Mouse (Mus musculus): ENCODE data around the gene Tmem135. TPM values are rescaled to one million over a fixed set of nuclear protein-coding genes. Genes with fewer than 3 reads are reported as not detected.

The Tmem135 gene
- polyA plus RNA-seq, 1 experiment: 13.1 TPM

DNA sequence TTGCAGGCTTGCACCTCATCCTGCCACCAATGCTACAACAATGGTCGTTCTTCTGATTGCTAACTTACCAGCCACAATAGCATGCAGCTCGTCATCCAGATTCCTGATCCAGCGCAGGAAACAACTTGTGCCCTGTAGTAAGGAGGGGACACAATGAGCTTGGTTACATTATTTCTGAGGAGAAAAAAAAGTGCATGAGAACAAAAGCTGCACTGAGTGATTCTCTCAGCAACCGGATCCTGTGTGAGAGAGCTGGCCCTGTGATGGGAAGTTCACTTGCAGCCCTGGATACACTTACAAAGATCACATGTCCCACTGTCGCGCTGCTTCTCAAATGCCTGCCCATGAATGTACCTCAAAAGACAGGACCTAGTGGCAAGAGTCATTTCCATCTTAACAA lies 252.7 kb downstream of the Tmem135 start:
- no peak overlapping the region for H3ac ChIP-seq (ENCODE audit: control insufficient read depth, insufficient read length)
- H3K27me3 ChIP-seq (ENCODE audit: control insufficient read depth, insufficient read depth, insufficient read length): no peaks in the 10 kb centered on the region
- TF ChIP-seq SRF (IDR thresholded peaks at IDR 0.05; ENCODE audit: control insufficient read depth, insufficient read length, low read depth) (no peak), CEBPB (IDR thresholded peaks at IDR 0.05; ENCODE audit: insufficient read depth, poor library complexity, severe bottlenecking) (no peak), E2F4 (IDR thresholded peaks at IDR 0.05; ENCODE audit: insufficient read depth) (no peak), POLR2AphosphoS2 (IDR thresholded peaks at IDR 0.05; ENCODE audit: insufficient read length, low read depth) (no peak), TCF3 (IDR thresholded peaks at IDR 0.05; ENCODE audit: insufficient read length, low read depth) (no peak), MYOG (IDR thresholded peaks at IDR 0.05; ENCODE audit: control insufficient read depth in 1 of 3, insufficient read depth in 1 of 3, insufficient read length in 2 of 3, low read depth in 2 of 3) (no peak)
- H3K36me3 ChIP-seq (ENCODE audit: control insufficient read depth, insufficient read depth): peaks cover 12% of the 10 kb centered on the region
- no peak overlapping the region for H3K4me2 ChIP-seq (ENCODE audit: low read depth)
- no peak overlapping the region for H3K4me3 ChIP-seq
- no peaks in the 10 kb centered on the region for H3K79me2 ChIP-seq (ENCODE audit: control insufficient read depth, insufficient read depth)

DNA sequence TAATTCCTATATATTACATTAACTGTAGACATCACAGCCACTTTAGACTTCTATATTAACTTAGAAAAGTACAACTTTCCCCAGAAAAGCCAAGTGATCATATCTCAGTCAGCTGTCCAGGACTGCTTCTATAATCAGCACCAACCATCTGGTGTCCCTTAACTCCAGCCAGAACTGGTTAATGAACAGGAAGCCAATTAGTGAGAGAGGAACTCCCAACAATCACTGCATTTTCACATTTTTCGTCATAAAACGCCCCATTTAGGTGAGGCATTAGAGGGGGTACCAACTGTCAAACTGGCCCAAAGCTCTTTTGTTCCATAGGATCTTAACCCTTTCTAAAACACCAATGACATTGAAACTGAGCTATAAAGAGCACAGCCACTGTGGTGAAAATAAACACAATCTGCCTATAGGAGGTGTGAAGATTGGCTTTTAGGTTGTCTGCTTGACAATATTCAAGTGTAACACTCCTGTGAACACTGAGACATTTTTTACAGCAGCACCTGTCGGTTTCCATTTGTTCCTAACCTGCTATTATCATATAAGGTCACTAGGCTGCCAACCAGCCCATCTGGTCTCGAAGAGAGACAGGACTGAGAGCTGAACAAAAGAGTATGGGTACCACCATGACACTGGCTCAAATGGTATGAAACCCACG lies 263.3 kb downstream of the Tmem135 start:
- H3K4me3 ChIP-seq: no peak overlapping the region
- TF ChIP-seq MAX (IDR thresholded peaks at IDR 0.05; ENCODE audit: low read depth): no peak
- no peak for TF ChIP-seq SRF (IDR thresholded peaks at IDR 0.05; ENCODE audit: control insufficient read depth, insufficient read length, low read depth)
- TF ChIP-seq CEBPB (IDR thresholded peaks at IDR 0.05; ENCODE audit: insufficient read depth, poor library complexity, severe bottlenecking): no peak
- no peak for TF ChIP-seq TCF12 (IDR thresholded peaks at IDR 0.05; ENCODE audit: insufficient read depth, poor library complexity, severe bottlenecking)
- TF ChIP-seq TCF3 (IDR thresholded peaks at IDR 0.05; ENCODE audit: insufficient read length, low read depth): no peak
- no peak for TF ChIP-seq MYOG (IDR thresholded peaks at IDR 0.05; ENCODE audit: control insufficient read depth in 1 of 3, insufficient read depth in 1 of 3, insufficient read length in 2 of 3, low read depth in 2 of 3)
- TF ChIP-seq POLR2A (IDR thresholded peaks at IDR 0.05; ENCODE audit: insufficient read length, low read depth): no peak
- no peak for TF ChIP-seq USF1 (IDR thresholded peaks at IDR 0.05; ENCODE audit: low read depth)
- no peak for TF ChIP-seq POLR2AphosphoS2 (IDR thresholded peaks at IDR 0.05; ENCODE audit: insufficient read length, low read depth)
- no peak for TF ChIP-seq REST (IDR thresholded peaks at IDR 0.05; ENCODE audit: insufficient read depth, insufficient read length)
- no peak for TF ChIP-seq E2F4 (IDR thresholded peaks at IDR 0.05; ENCODE audit: insufficient read depth)
- no peaks in the 10 kb centered on the region for H3K79me2 ChIP-seq (ENCODE audit: control insufficient read depth, insufficient read depth)
- no peak overlapping the region for H3ac ChIP-seq (ENCODE audit: control insufficient read depth, insufficient read length)
- H3K36me3 ChIP-seq (ENCODE audit: control insufficient read depth, insufficient read depth): peaks cover 14% of the 10 kb centered on the region
- H3K27me3 ChIP-seq (ENCODE audit: control insufficient read depth, insufficient read depth, insufficient read length): no peaks in the 10 kb centered on the region
- no peak overlapping the region for H3K4me2 ChIP-seq (ENCODE audit: low read depth)

DNA sequence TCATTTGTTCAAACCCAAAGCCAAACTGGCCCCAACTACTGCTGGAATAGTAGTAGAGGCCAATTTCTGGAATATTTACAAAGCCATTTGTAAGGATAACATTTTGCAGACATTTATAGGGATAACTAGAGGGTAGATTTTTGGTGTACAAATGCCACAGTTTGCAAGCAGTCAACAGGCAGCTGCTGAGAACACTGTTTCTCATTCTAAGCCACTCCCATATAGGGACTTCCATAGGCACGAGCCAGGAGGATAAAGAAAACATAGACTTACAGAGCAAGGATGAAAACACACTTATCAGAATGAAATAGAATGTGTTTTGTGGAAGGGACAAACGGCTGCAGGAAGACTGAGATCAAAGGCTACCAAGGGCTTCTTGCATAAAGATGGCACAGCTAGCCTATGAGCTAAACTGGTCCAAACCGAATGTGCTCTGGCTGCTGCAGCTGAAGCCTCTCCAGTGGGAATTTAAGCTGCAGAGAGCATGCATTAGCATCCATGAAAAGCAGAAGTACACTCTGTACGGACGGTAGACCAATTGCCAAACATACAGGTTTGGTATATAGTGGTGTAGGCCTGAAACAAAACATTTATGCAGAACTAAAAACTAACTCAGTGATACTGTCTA lies 269.0 kb downstream of the Tmem135 start:
- H3K79me2 ChIP-seq (ENCODE audit: control insufficient read depth, insufficient read depth): no peaks in the 10 kb centered on the region
- H3ac ChIP-seq (ENCODE audit: control insufficient read depth, insufficient read length): no peak overlapping the region
- TF ChIP-seq MYOG (IDR thresholded peaks at IDR 0.05; ENCODE audit: control insufficient read depth in 1 of 3, insufficient read depth in 1 of 3, insufficient read length in 2 of 3, low read depth in 2 of 3): no peak
- no peak for TF ChIP-seq REST (IDR thresholded peaks at IDR 0.05; ENCODE audit: insufficient read depth, insufficient read length)
- no peak for TF ChIP-seq MYOD1 (IDR thresholded peaks at IDR 0.05; ENCODE audit: control insufficient read depth in 1 of 3, insufficient read length in 2 of 3, low read depth in 2 of 3)
- no peak overlapping the region for H3K4me3 ChIP-seq
- no peaks in the 10 kb centered on the region for H3K36me3 ChIP-seq (ENCODE audit: control insufficient read depth, insufficient read depth)
- H3K4me2 ChIP-seq (ENCODE audit: low read depth): no peak overlapping the region
- H3K27me3 ChIP-seq (ENCODE audit: control insufficient read depth, insufficient read depth, insufficient read length): no peaks in the 10 kb centered on the region

DNA sequence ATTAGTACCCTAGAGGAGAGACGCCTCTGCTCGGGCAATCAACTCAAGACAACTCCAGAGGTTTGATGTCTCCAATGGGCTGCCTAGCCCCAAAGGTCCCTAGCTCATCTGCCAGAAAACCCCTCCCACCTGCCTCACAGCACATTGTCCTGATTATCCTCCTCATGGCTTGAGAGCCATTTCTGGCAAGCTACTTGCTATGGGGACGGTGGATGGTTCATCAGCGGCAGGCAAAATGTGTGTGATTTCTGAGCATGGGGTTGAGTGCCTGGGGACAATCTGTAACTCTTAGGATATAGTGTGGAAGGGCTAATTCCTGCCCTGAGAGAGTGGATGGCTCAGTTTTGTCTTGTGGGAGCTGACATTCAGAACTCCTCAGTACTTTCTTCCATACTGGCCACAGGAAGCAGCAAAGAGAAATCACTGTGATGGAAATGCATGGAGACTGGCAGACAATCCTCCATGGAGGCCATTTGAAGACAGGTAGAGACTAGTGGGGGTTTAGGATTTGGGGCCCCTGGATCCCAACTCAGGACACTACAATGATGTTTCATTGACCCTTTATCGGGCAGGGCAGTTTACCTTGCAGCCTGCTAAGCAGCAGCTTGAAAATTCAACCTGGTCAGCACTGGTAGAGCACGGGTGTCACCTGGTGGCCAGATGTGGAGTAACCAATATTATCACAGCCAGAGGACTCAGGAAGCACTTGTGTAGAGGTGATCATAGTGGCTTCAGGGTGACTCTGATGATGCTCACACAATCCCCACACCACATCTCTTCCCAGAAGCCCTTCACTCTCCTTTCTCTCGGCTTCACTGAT lies 277.7 kb downstream of the Tmem135 start:
- H3K4me2 ChIP-seq (ENCODE audit: low read depth): no peak overlapping the region
- no peaks in the 10 kb centered on the region for H3K79me2 ChIP-seq (ENCODE audit: control insufficient read depth, insufficient read depth)
- H3K36me3 ChIP-seq (ENCODE audit: control insufficient read depth, insufficient read depth): no peaks in the 10 kb centered on the region
- TF ChIP-seq MAX (IDR thresholded peaks at IDR 0.05; ENCODE audit: low read depth): no peak
- TF ChIP-seq MYOG (IDR thresholded peaks at IDR 0.05; ENCODE audit: control insufficient read depth in 1 of 3, insufficient read depth in 1 of 3, insufficient read length in 2 of 3, low read depth in 2 of 3): no peak
- no peak for TF ChIP-seq POLR2A (IDR thresholded peaks at IDR 0.05; ENCODE audit: insufficient read length, low read depth)
- no peaks in the 10 kb centered on the region for H3K27me3 ChIP-seq (ENCODE audit: control insufficient read depth, insufficient read depth, insufficient read length)
- no peak overlapping the region for H3ac ChIP-seq (ENCODE audit: control insufficient read depth, insufficient read length)
- H3K4me3 ChIP-seq: no peak overlapping the region

DNA sequence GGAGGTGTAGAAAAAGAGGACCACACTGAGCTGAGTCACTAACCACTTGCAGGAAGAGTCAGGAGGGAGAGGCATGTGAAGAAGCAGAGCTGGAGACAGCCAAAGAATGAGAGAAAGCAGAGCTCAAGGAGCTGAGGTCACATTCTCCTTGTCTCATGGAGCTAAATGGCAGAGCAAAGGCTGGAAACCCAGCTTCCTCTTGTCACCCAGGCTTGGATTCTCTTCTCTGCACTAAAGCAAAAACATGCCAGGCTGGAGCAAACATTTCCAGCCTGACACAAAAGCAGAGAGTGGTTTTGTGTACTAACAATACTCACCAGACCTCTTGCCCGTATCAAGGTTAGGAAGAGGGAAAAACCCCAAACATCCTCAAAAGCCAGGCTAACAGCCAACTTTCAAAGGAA lies 287.8 kb downstream of the Tmem135 start:
- H3K4me2 ChIP-seq (ENCODE audit: low read depth): no peak overlapping the region
- TF ChIP-seq CEBPB (IDR thresholded peaks at IDR 0.05; ENCODE audit: insufficient read depth, poor library complexity, severe bottlenecking) (no peak), TCF12 (IDR thresholded peaks at IDR 0.05; ENCODE audit: insufficient read depth, poor library complexity, severe bottlenecking) (no peak), TCF3 (IDR thresholded peaks at IDR 0.05; ENCODE audit: insufficient read length, low read depth) (no peak), SRF (IDR thresholded peaks at IDR 0.05; ENCODE audit: control insufficient read depth, insufficient read length, low read depth) (no peak), POLR2A (IDR thresholded peaks at IDR 0.05; ENCODE audit: insufficient read length, low read depth) (no peak), MAX (IDR thresholded peaks at IDR 0.05; ENCODE audit: low read depth) (no peak), REST (IDR thresholded peaks at IDR 0.05; ENCODE audit: insufficient read depth, insufficient read length) (no peak), MYOG (IDR thresholded peaks at IDR 0.05; ENCODE audit: control insufficient read depth in 1 of 3, insufficient read depth in 1 of 3, insufficient read length in 2 of 3, low read depth in 2 of 3) (no peak), POLR2AphosphoS2 (IDR thresholded peaks at IDR 0.05; ENCODE audit: insufficient read length, low read depth) (no peak)
- H3K36me3 ChIP-seq (ENCODE audit: control insufficient read depth, insufficient read depth): no peaks in the 10 kb centered on the region
- H3K79me2 ChIP-seq (ENCODE audit: control insufficient read depth, insufficient read depth): no peaks in the 10 kb centered on the region
- H3K27me3 ChIP-seq (ENCODE audit: control insufficient read depth, insufficient read depth, insufficient read length): peaks cover 6% of the 10 kb centered on the region
- H3ac ChIP-seq (ENCODE audit: control insufficient read depth, insufficient read length): no peak overlapping the region
- H3K4me3 ChIP-seq: no peak overlapping the region
